Mouse (Mus musculus) neural tube, embryonic 11.5 days (tissue): ENCODE measurements around the gene Sidt1. TPM values are rescaled to one million over a fixed set of nuclear protein-coding genes. Genes with fewer than 3 reads are reported as not detected.

ENCODE experiments used
- ATAC-seq: fragments of 200-750 bp; cut with Nextera tagmentation; 2 replicates; pipeline ENCODE4 v1.8.0; 2017; ENCODE audit warnings: moderate number of reproducible peaks, mild to moderate bottlenecking, moderate TSS enrichment, moderate library complexity; ENCODE audit not compliant: insufficient read depth, low FRiP score, low TSS enrichment
- DNase-seq: peaks from one replicate; pipeline ENCODE4 v3.0.0-alpha.2; 2015; ENCODE audit warnings: low spot score
- H3K27ac ChIP-seq: fragments of 300-500 bp; sonication (generic); 2 replicates; pipeline ENCODE4 v1.5.1; 2014; ENCODE audit warnings: low read depth, mild to moderate bottlenecking, low read length
- H3K27me3 ChIP-seq: fragments of 300-500 bp; sonication (generic); 2 replicates; pipeline ENCODE4 v1.6.1; 2014; ENCODE audit warnings: mild to moderate bottlenecking, low read length, mixed read lengths; ENCODE audit not compliant: control insufficient read depth, insufficient read depth
- H3K36me3 ChIP-seq: fragments of 300-500 bp; sonication (generic); 2 replicates; pipeline ENCODE4 v1.6.1; 2014; ENCODE audit warnings: mild to moderate bottlenecking, low read length, moderate library complexity, mixed read lengths; ENCODE audit not compliant: control insufficient read depth, insufficient read depth
- H3K4me1 ChIP-seq: fragments of 300-500 bp; sonication (generic); 2 replicates; pipeline ENCODE4 v1.6.1; 2014; ENCODE audit warnings: low read length, mixed read lengths; ENCODE audit not compliant: control insufficient read depth, insufficient read depth
- H3K4me2 ChIP-seq: fragments of 300-500 bp; sonication (generic); 2 replicates; pipeline ENCODE4 v1.6.1; 2014; ENCODE audit warnings: low read depth, mild to moderate bottlenecking, moderate library complexity
- H3K4me3 ChIP-seq: fragments of 300-500 bp; sonication (generic); 2 replicates; pipeline ENCODE4 v1.5.1; 2014; ENCODE audit warnings: low read depth, low read length
- H3K9ac ChIP-seq: fragments of 300-500 bp; sonication (generic); 2 replicates; pipeline ENCODE4 v1.6.1; 2014; ENCODE audit warnings: mild to moderate bottlenecking, low read length
- H3K9me3 ChIP-seq: fragments of 300-500 bp; sonication (generic); 2 replicates; pipeline ENCODE4 v1.6.1; 2016; ENCODE audit warnings: low read length; ENCODE audit not compliant: control insufficient read depth
- WGBS: fragments of 180-500 bp; shearing (Covaris S2); extraction: QIAGEN DNeasy Blood & Tissue Kit; methylation state at CpG from one replicate; pipeline ENCODE4 v1.1.7; 2014; 5-methylcytosine and 5-hydroxymethylcytosine counted together
- polyA plus RNA-seq: library from polyadenylated mRNA; unstranded; fragments of >200 nt; fragmentation: Nextera tagmentation; extraction: Ambion mirVana; gene quantifications from 2 replicates; pipeline ENCODE4 v1.2.1, GENCODE M21; 2014

Sidt1 gene
- polyA plus RNA-seq, 1 experiment from 2014 or later, result 0.32 TPM

- H3K9ac ChIP-seq, result no peak overlapping the region
- peaks cover 11% of the 10 kb centered on the region for H3K4me1 ChIP-seq
- no peaks in the 10 kb centered on the region for H3K9me3 ChIP-seq
- DNase-seq (no peak), ATAC-seq (no peak)
- no peaks in the 10 kb centered on the region for H3K27me3 ChIP-seq
- no peak overlapping the region for H3K4me2 ChIP-seq
- no peak overlapping the region for H3K4me3 ChIP-seq
- 87% methylated on average over 4 of the region's 4 CpGs for WGBS
- no peaks in the 10 kb centered on the region for H3K36me3 ChIP-seq
- H3K27ac ChIP-seq, result no peak overlapping the region
Measured at GRCm38 (mm10) chr16:44349801-44350397, 16.9 kb upstream of the Sidt1 start.

GRCm38 (mm10) chr16:44347071-44347901 is 14.3 kb upstream of the Sidt1 start, which contains the start of gene Spice1:
Spice1 (plus strand) TSS chr16:44347121.
- WGBS, result under 1% methylated on average over 67 of the region's 67 CpGs
- Histone ChIP-seq H3K4me3 (peak within 1 kb of the TSS; percentile 67), H3K27ac (peak within 1 kb of the TSS; percentile 69), H3K9me3 (no peaks in the 10 kb centered on the region), H3K9ac (peak within 1 kb of the TSS; percentile 68), H3K27me3 (no peaks in the 10 kb centered on the region), H3K36me3 (no peaks in the 10 kb centered on the region), H3K4me2 (peak within 1 kb of the TSS; percentile 61), H3K4me1 (peaks cover 11% of the 10 kb centered on the region)
- ATAC-seq (peak; percentile 99), DNase-seq (peak; percentile 95)

- Histone ChIP-seq H3K9me3 (no peaks in the 10 kb centered on the region), H3K36me3 (no peaks in the 10 kb centered on the region), H3K4me2 (no peak overlapping the region), H3K27me3 (peaks cover 14% of the 10 kb centered on the region), H3K27ac (no peak overlapping the region), H3K4me3 (no peak overlapping the region), H3K9ac (no peak overlapping the region), H3K4me1 (0 out of 2 replicates have a peak, but pooled peaks cover 4% of the 10 kb centered on the region)
- no peak for ATAC-seq
- DNase-seq, result no peak
Measured at GRCm38 (mm10) chr16:44337541-44337940, 4.5 kb upstream of the Sidt1 start.

- under 1% methylated on average over 58 of the region's 60 CpGs for whole genome bisulfite sequencing
- peak overlapping the region; percentile 99 for H3K4me2 ChIP-seq
- H3K27ac ChIP-seq, result no peak overlapping the region
- no peaks in the 10 kb centered on the region for H3K36me3 ChIP-seq
- H3K9me3 ChIP-seq, result no peaks in the 10 kb centered on the region
- H3K9ac ChIP-seq, result peak overlapping the region; percentile 63
- 0 out of 2 replicates have a peak, but pooled peaks cover 5% of the 10 kb centered on the region for H3K4me1 ChIP-seq
- ATAC-seq, result peak; percentile 61
- H3K4me3 ChIP-seq, result peak overlapping the region; percentile 65
- H3K27me3 ChIP-seq, result peaks cover 26% of the 10 kb centered on the region
- DNase-seq, result peak; percentile 57
Measured at GRCm38 (mm10) chr16:44331995-44332860, 768 bp downstream of the Sidt1 start.

GRCm38 (mm10) chr16:44331671-44331994 is 1.4 kb downstream of the Sidt1 start:
- no peak; the same call in 1 of the 2 replicates for ATAC-seq
- no peak overlapping the region for H3K9ac ChIP-seq

GRCm38 (mm10) chr16:44331154-44331553 is 1.8 kb downstream of the Sidt1 start:
- no peak overlapping the region for H3K27ac ChIP-seq
- peaks cover 26% of the 10 kb centered on the region for H3K27me3 ChIP-seq
- no peak overlapping the region for H3K9ac ChIP-seq
- ATAC-seq, result no peak
- no peaks in the 10 kb centered on the region for H3K9me3 ChIP-seq
- no peaks in the 10 kb centered on the region for H3K36me3 ChIP-seq
- H3K4me3 ChIP-seq, result no peak overlapping the region
- H3K4me1 ChIP-seq, result 0 out of 2 replicates have a peak, but pooled peaks cover 5% of the 10 kb centered on the region
- 21% methylated on average over 9 of the region's 9 CpGs for WGBS
- no peak for DNase-seq
- H3K4me2 ChIP-seq, result no peak overlapping the region

More at GRCm38 (mm10) chr16:44331671-44331994, 1.4 kb downstream of the Sidt1 start:
- 12% methylated on average over 6 of the region's 6 CpGs for WGBS
- no peaks in the 10 kb centered on the region for H3K9me3 ChIP-seq
- 0 out of 2 replicates have a peak, but pooled peaks cover 5% of the 10 kb centered on the region for H3K4me1 ChIP-seq
- peak overlapping the region; percentile 99 for H3K4me2 ChIP-seq
- H3K27ac ChIP-seq, result no peak overlapping the region
- peaks cover 26% of the 10 kb centered on the region for H3K27me3 ChIP-seq
- H3K36me3 ChIP-seq, result no peaks in the 10 kb centered on the region
- peak overlapping the region; percentile 65 for H3K4me3 ChIP-seq
- no peak for DNase-seq

- H3K27me3 ChIP-seq, result peaks cover 26% of the 10 kb centered on the region
- no peak overlapping the region for H3K27ac ChIP-seq
- H3K4me1 ChIP-seq, result 0 out of 2 replicates have a peak, but pooled peaks cover 5% of the 10 kb centered on the region
- H3K9ac ChIP-seq, result no peak overlapping the region
- no peak overlapping the region for H3K4me2 ChIP-seq
- no peaks in the 10 kb centered on the region for H3K9me3 ChIP-seq
- ATAC-seq, result no peak
- H3K36me3 ChIP-seq, result no peaks in the 10 kb centered on the region
- WGBS, result 78% methylated on average over 9 of the region's 9 CpGs
- no peak for DNase-seq
- H3K4me3 ChIP-seq, result no peak overlapping the region
Measured at GRCm38 (mm10) chr16:44330657-44331056, 2.3 kb downstream of the Sidt1 start.

- H3K4me3 ChIP-seq, result no peak overlapping the region
- DNase-seq (no peak), ATAC-seq (no peak)
- no peak overlapping the region for H3K4me2 ChIP-seq
- H3K36me3 ChIP-seq, result no peaks in the 10 kb centered on the region
- peaks cover 22% of the 10 kb centered on the region for H3K27me3 ChIP-seq
- WGBS, result 80% methylated on average over 4 of the region's 4 CpGs
- no peaks in the 10 kb centered on the region for H3K9me3 ChIP-seq
- no peak overlapping the region for H3K27ac ChIP-seq
- no peak overlapping the region for H3K9ac ChIP-seq
- H3K4me1 ChIP-seq, result 0 out of 2 replicates have a peak, but pooled peaks cover 5% of the 10 kb centered on the region
Measured at GRCm38 (mm10) chr16:44328644-44329043, 4.4 kb downstream of the Sidt1 start.
